Mouse (Mus musculus): ENCODE data around the gene Stk19. TPM values are rescaled to one million over a fixed set of nuclear protein-coding genes. Genes with fewer than 3 reads are reported as not detected.
A peak's percentile ranks its signal among the peaks of the same experiment; 100 is the strongest.
"Not testable (repeated sequence)": the region's sequence is repeated elsewhere in the genome, so short reads cannot be mapped to it uniquely, and the experiment has no call there.

Gene Stk19
- total and polyA plus RNA-seq, 2 experiments, result 7.9 to 19.8 TPM

GRCm38 (mm10) chr17:34838785-34839184 lies 2.0 kb upstream of the Stk19 start:
- H3K36me3 ChIP-seq (ENCODE audit: control insufficient read depth, insufficient read depth, low read length), result peaks cover 10% of the 10 kb centered on the region
- no peak for DNase-seq (ENCODE audit: extremely low read depth, low read depth, low spot score)
- H3K27ac ChIP-seq (replicated peaks; ENCODE audit: insufficient read depth, low read depth, low read length), result no peak overlapping the region
- peaks cover 12% of the 10 kb centered on the region for H3K4me1 ChIP-seq (ENCODE audit: control insufficient read depth, insufficient read depth, low read length)
- H3K27me3 ChIP-seq (ENCODE audit: control insufficient read depth, insufficient read depth, low read length), result no peaks in the 10 kb centered on the region
- TF ChIP-seq POLR2A (IDR thresholded peaks at IDR 0.05; ENCODE audit: extremely low read depth, insufficient read depth, low read length), result no peak
- no peak for TF ChIP-seq CTCF (IDR thresholded peaks at IDR 0.05; ENCODE audit: low read depth, low read length)
- no peak overlapping the region for H3K4me3 ChIP-seq (ENCODE audit: insufficient read depth, low read depth, low read length)
- H3K79me2 ChIP-seq (ENCODE audit: control insufficient read depth, insufficient read depth, low read length), result peaks cover 5% of the 10 kb centered on the region
- WGBS, result 90% methylated on average over 7 of the region's 7 CpGs
- no peak overlapping the region for H3K9ac ChIP-seq (ENCODE audit: low read depth, low read length)

GRCm38 (mm10) chr17:34837464-34838324 lies 949 bp upstream of the Stk19 start:
- DNase-seq (ENCODE audit: extremely low read depth, low read depth, low spot score), result no peak
- H3K27ac ChIP-seq (replicated peaks; ENCODE audit: insufficient read depth, low read depth, low read length), result peak overlapping the region; percentile 45
- WGBS, result 31% methylated on average over 43 of the region's 43 CpGs
- H3K27me3 ChIP-seq (ENCODE audit: control insufficient read depth, insufficient read depth, low read length), result no peaks in the 10 kb centered on the region
- peaks cover 2% of the 10 kb centered on the region; the same call in 1 of the 2 replicates for H3K36me3 ChIP-seq (ENCODE audit: control insufficient read depth, insufficient read depth, low read length)
- H3K9ac ChIP-seq (ENCODE audit: low read depth, low read length), result peak overlapping the region; percentile 68
- TF ChIP-seq CTCF (IDR thresholded peaks at IDR 0.05; ENCODE audit: low read depth, low read length) (no peak), POLR2A (IDR thresholded peaks at IDR 0.05; ENCODE audit: extremely low read depth, insufficient read depth, low read length) (no peak)
- peaks cover 12% of the 10 kb centered on the region for H3K4me1 ChIP-seq (ENCODE audit: control insufficient read depth, insufficient read depth, low read length)
- peaks cover 5% of the 10 kb centered on the region for H3K79me2 ChIP-seq (ENCODE audit: control insufficient read depth, insufficient read depth, low read length)
- peak overlapping the region; percentile 71 for H3K4me3 ChIP-seq (ENCODE audit: insufficient read depth, low read depth, low read length)

- Histone ChIP-seq H3K4me1 (ENCODE audit: control insufficient read depth, insufficient read depth, low read length) (peaks cover 12% of the 10 kb centered on the region), H3K4me3 (ENCODE audit: insufficient read depth, low read depth, low read length) (peak overlapping the region; percentile 71), H3K79me2 (ENCODE audit: control insufficient read depth, insufficient read depth, low read length) (peaks cover 5% of the 10 kb centered on the region), H3K27ac (replicated peaks; ENCODE audit: insufficient read depth, low read depth, low read length) (peak overlapping the region; percentile 58), H3K9ac (ENCODE audit: low read depth, low read length) (peak overlapping the region; percentile 67), H3K27me3 (ENCODE audit: control insufficient read depth, insufficient read depth, low read length) (no peaks in the 10 kb centered on the region), H3K36me3 (ENCODE audit: control insufficient read depth, insufficient read depth, low read length) (peaks cover 7% of the 10 kb centered on the region; the same call in 1 of the 2 replicates)
- TF ChIP-seq POLR2A (IDR thresholded peaks at IDR 0.05; ENCODE audit: extremely low read depth, insufficient read depth, low read length), result no peak
- TF ChIP-seq CTCF (IDR thresholded peaks at IDR 0.05; ENCODE audit: low read depth, low read length), result no peak
- 3% methylated on average over 48 of the region's 48 CpGs for WGBS
- DNase-seq (ENCODE audit: extremely low read depth, low read depth, low spot score), result no peak
These were observed 440 bp downstream of the Stk19 start for GRCm38 (mm10) chr17:34836155-34836855.

GRCm38 (mm10) chr17:34830776-34831175 lies 6.0 kb downstream of the Stk19 start:
- H3K27ac ChIP-seq (replicated peaks; ENCODE audit: insufficient read depth, low read depth, low read length), result 0 out of 2 replicates have a peak overlapping the region, but pooled peaks have one; percentile 51
- H3K4me1 ChIP-seq (ENCODE audit: control insufficient read depth, insufficient read depth, low read length); H3K79me2 ChIP-seq (ENCODE audit: control insufficient read depth, insufficient read depth, low read length); H3K9ac ChIP-seq (ENCODE audit: low read depth, low read length); H3K4me3 ChIP-seq (ENCODE audit: insufficient read depth, low read depth, low read length); H3K27me3 ChIP-seq (ENCODE audit: control insufficient read depth, insufficient read depth, low read length): not testable (repeated sequence)
- DNase-seq (ENCODE audit: extremely low read depth, low read depth, low spot score), result peak; percentile 55
- peaks cover 42% of the 10 kb centered on the region for H3K36me3 ChIP-seq (ENCODE audit: control insufficient read depth, insufficient read depth, low read length)
- WGBS, result 50% methylated on average over 1 of the region's 1 CpGs

GRCm38 (mm10) chr17:34814818-34815370 lies 21.9 kb downstream of the Stk19 start:
- Histone ChIP-seq H3K27ac (replicated peaks; ENCODE audit: insufficient read depth, low read depth, low read length) (peak overlapping the region; percentile 32), H3K27me3 (ENCODE audit: control insufficient read depth, insufficient read depth, low read length) (no peaks in the 10 kb centered on the region), H3K4me3 (ENCODE audit: insufficient read depth, low read depth, low read length) (no peak overlapping the region), H3K36me3 (ENCODE audit: control insufficient read depth, insufficient read depth, low read length) (no peaks in the 10 kb centered on the region), H3K9ac (ENCODE audit: low read depth, low read length) (no peak overlapping the region), H3K4me1 (ENCODE audit: control insufficient read depth, insufficient read depth, low read length) (peaks cover 12% of the 10 kb centered on the region), H3K79me2 (ENCODE audit: control insufficient read depth, insufficient read depth, low read length) (no peaks in the 10 kb centered on the region)
- peak; percentile 95 for DNase-seq (ENCODE audit: extremely low read depth, low read depth, low spot score)
- 24% methylated on average over 7 of the region's 7 CpGs for WGBS
- TF ChIP-seq POLR2A (IDR thresholded peaks at IDR 0.05; ENCODE audit: extremely low read depth, insufficient read depth, low read length) (no peak), CTCF (IDR thresholded peaks at IDR 0.05; ENCODE audit: low read depth, low read length) (no peak)

Measured in liver, adult 2 months (tissue).